Mouse (Mus musculus): ENCODE measurements at regions not wholly inside any gene's neighbourhood (a gene's known extent, or its start where the extent isn't known, plus 50 kb on each side); places are given as distances from the start of the nearest gene placed in this dataset.

GRCm38 (mm10) chr19:18200105-18200782 is 362.8 kb upstream of the Pcsk5 start:
- H3K9ac ChIP-seq (ENCODE audit: low read depth, low read length), result no peak overlapping the region
- H3K27me3 ChIP-seq (replicated peaks; ENCODE audit: control insufficient read depth, insufficient read depth, low read length), result no peaks in the 10 kb centered on the region
- H3K4me3 ChIP-seq (ENCODE audit: low read depth, low read length), result no peak overlapping the region
- no peaks in the 10 kb centered on the region for H3K36me3 ChIP-seq (ENCODE audit: control insufficient read depth, insufficient read depth)
- WGBS, result 32% methylated on average over 4 of the region's 4 CpGs
- no peak overlapping the region for H3K4me2 ChIP-seq (replicated peaks; ENCODE audit: low read depth)
- ATAC-seq, result no peak
- no peaks in the 10 kb centered on the region for H3K9me3 ChIP-seq (ENCODE audit: control insufficient read depth)
- no peak overlapping the region for H3K27ac ChIP-seq (ENCODE audit: low read depth, low read length)
- TF ChIP-seq CTCF (IDR thresholded peaks at IDR 0.05; ENCODE audit: low read depth), result no peak
- H3K4me1 ChIP-seq (replicated peaks; ENCODE audit: control insufficient read depth, insufficient read depth, low read length), result no peaks in the 10 kb centered on the region

- no peaks in the 10 kb centered on the region for H3K9me3 ChIP-seq (ENCODE audit: control insufficient read depth)
- no peaks in the 10 kb centered on the region for H3K36me3 ChIP-seq (ENCODE audit: control insufficient read depth, insufficient read depth)
- no peaks in the 10 kb centered on the region for H3K4me1 ChIP-seq (replicated peaks; ENCODE audit: control insufficient read depth, insufficient read depth, low read length)
- no peak for ATAC-seq
- H3K4me2 ChIP-seq (replicated peaks; ENCODE audit: low read depth), result no peak overlapping the region
- H3K4me3 ChIP-seq (ENCODE audit: low read depth, low read length), result no peak overlapping the region
- no peak overlapping the region for H3K27ac ChIP-seq (ENCODE audit: low read depth, low read length)
- TF ChIP-seq CTCF (IDR thresholded peaks at IDR 0.05; ENCODE audit: low read depth), result no peak
- H3K9ac ChIP-seq (ENCODE audit: low read depth, low read length), result no peak overlapping the region
- no peaks in the 10 kb centered on the region for H3K27me3 ChIP-seq (replicated peaks; ENCODE audit: control insufficient read depth, insufficient read depth, low read length)
- 43% methylated on average over 4 of the region's 4 CpGs for WGBS
These were observed 351.8 kb upstream of the Pcsk5 start for GRCm38 (mm10) chr19:18189102-18189742.

- no peaks in the 10 kb centered on the region for H3K36me3 ChIP-seq (ENCODE audit: control insufficient read depth, insufficient read depth)
- no peak overlapping the region for H3K4me2 ChIP-seq (replicated peaks; ENCODE audit: low read depth)
- H3K9me3 ChIP-seq (ENCODE audit: control insufficient read depth), result no peaks in the 10 kb centered on the region
- no peaks in the 10 kb centered on the region for H3K27me3 ChIP-seq (replicated peaks; ENCODE audit: control insufficient read depth, insufficient read depth, low read length)
- H3K27ac ChIP-seq (ENCODE audit: low read depth, low read length), result no peak overlapping the region
- no peak overlapping the region for H3K4me3 ChIP-seq (ENCODE audit: low read depth, low read length)
- no peaks in the 10 kb centered on the region for H3K4me1 ChIP-seq (replicated peaks; ENCODE audit: control insufficient read depth, insufficient read depth, low read length)
- H3K9ac ChIP-seq (ENCODE audit: low read depth, low read length), result no peak overlapping the region
- no peak for TF ChIP-seq CTCF (IDR thresholded peaks at IDR 0.05; ENCODE audit: low read depth)
- WGBS, result 56% methylated on average over 9 of the region's 9 CpGs
- no peak for ATAC-seq
These were observed 350.9 kb upstream of the Pcsk5 start for GRCm38 (mm10) chr19:18188122-18188866.

GRCm38 (mm10) chr19:18185767-18186554 is 348.5 kb upstream of the Pcsk5 start:
- H3K4me2 ChIP-seq (replicated peaks; ENCODE audit: low read depth), result no peak overlapping the region
- ATAC-seq, result no peak
- WGBS, result 86% methylated on average over 1 of the region's 1 CpGs
- no peak overlapping the region for H3K9ac ChIP-seq (ENCODE audit: low read depth, low read length)
- TF ChIP-seq CTCF (IDR thresholded peaks at IDR 0.05; ENCODE audit: low read depth), result no peak
- no peaks in the 10 kb centered on the region for H3K9me3 ChIP-seq (ENCODE audit: control insufficient read depth)
- no peaks in the 10 kb centered on the region for H3K36me3 ChIP-seq (ENCODE audit: control insufficient read depth, insufficient read depth)
- H3K4me1 ChIP-seq (replicated peaks; ENCODE audit: control insufficient read depth, insufficient read depth, low read length), result no peaks in the 10 kb centered on the region
- no peak overlapping the region for H3K27ac ChIP-seq (ENCODE audit: low read depth, low read length)
- no peaks in the 10 kb centered on the region for H3K27me3 ChIP-seq (replicated peaks; ENCODE audit: control insufficient read depth, insufficient read depth, low read length)
- H3K4me3 ChIP-seq (ENCODE audit: low read depth, low read length), result no peak overlapping the region

GRCm38 (mm10) chr19:18185211-18185610 is 347.8 kb upstream of the Pcsk5 start:
- Histone ChIP-seq H3K4me1 (replicated peaks; ENCODE audit: control insufficient read depth, insufficient read depth, low read length) (no peaks in the 10 kb centered on the region), H3K9ac (ENCODE audit: low read depth, low read length) (no peak overlapping the region), H3K27me3 (replicated peaks; ENCODE audit: control insufficient read depth, insufficient read depth, low read length) (no peaks in the 10 kb centered on the region), H3K36me3 (ENCODE audit: control insufficient read depth, insufficient read depth) (no peaks in the 10 kb centered on the region), H3K9me3 (ENCODE audit: control insufficient read depth) (no peaks in the 10 kb centered on the region), H3K4me3 (ENCODE audit: low read depth, low read length) (no peak overlapping the region), H3K4me2 (replicated peaks; ENCODE audit: low read depth) (no peak overlapping the region), H3K27ac (ENCODE audit: low read depth, low read length) (no peak overlapping the region)
- WGBS, result 73% methylated on average over 2 of the region's 2 CpGs
- ATAC-seq, result no peak
- TF ChIP-seq CTCF (IDR thresholded peaks at IDR 0.05; ENCODE audit: low read depth), result no peak

GRCm38 (mm10) chr19:18176200-18176599 is 338.8 kb upstream of the Pcsk5 start:
- Histone ChIP-seq H3K4me3 (ENCODE audit: low read depth, low read length) (no peak overlapping the region), H3K9me3 (ENCODE audit: control insufficient read depth) (no peaks in the 10 kb centered on the region), H3K9ac (ENCODE audit: low read depth, low read length) (no peak overlapping the region), H3K27ac (ENCODE audit: low read depth, low read length) (no peak overlapping the region), H3K36me3 (ENCODE audit: control insufficient read depth, insufficient read depth) (no peaks in the 10 kb centered on the region), H3K4me2 (replicated peaks; ENCODE audit: low read depth) (no peak overlapping the region), H3K27me3 (replicated peaks; ENCODE audit: control insufficient read depth, insufficient read depth, low read length) (no peaks in the 10 kb centered on the region), H3K4me1 (replicated peaks; ENCODE audit: control insufficient read depth, insufficient read depth, low read length) (no peaks in the 10 kb centered on the region)
- WGBS, result 62% methylated on average over 3 of the region's 3 CpGs
- ATAC-seq, result peak; percentile 22; the same call in 1 of the 2 replicates
- TF ChIP-seq CTCF (IDR thresholded peaks at IDR 0.05; ENCODE audit: low read depth), result no peak
